Mouse (Mus musculus) liver, embryonic 15.5 days (tissue): ENCODE measurements around the gene Syne1. TPM values are rescaled to one million over a fixed set of nuclear protein-coding genes. Genes with fewer than 3 reads are reported as not detected.

ENCODE experiments used
- ATAC-seq: fragments of 200-750 bp; cut with Nextera tagmentation; 2 replicates; pipeline ENCODE4 v1.8.0; 2017; ENCODE audit warnings: moderate number of reproducible peaks, mild to moderate bottlenecking, moderate library complexity; ENCODE audit not compliant: insufficient read depth
- H3K27ac ChIP-seq: fragments of 300-500 bp; sonication (generic); replicated peaks from 2 replicates; pipeline ENCODE4 v1.5.1; 2015; ENCODE audit warnings: mild to moderate bottlenecking, inconsistent platforms
- H3K27me3 ChIP-seq: fragments of 300-500 bp; sonication (generic); 2 replicates; pipeline ENCODE4 v1.6.1; 2015; ENCODE audit warnings: mild to moderate bottlenecking, inconsistent platforms
- H3K36me3 ChIP-seq: fragments of 300-500 bp; sonication (generic); replicated peaks from 2 replicates; pipeline ENCODE4 v1.6.1; 2015; ENCODE audit warnings: moderate library complexity, mild to moderate bottlenecking, inconsistent platforms
- H3K4me1 ChIP-seq: fragments of 300-500 bp; sonication (generic); replicated peaks from 2 replicates; pipeline ENCODE4 v1.6.1; 2015; ENCODE audit warnings: inconsistent platforms
- H3K4me2 ChIP-seq: fragments of 300-500 bp; sonication (generic); 2 replicates; pipeline ENCODE4 v1.6.1; 2015; ENCODE audit warnings: moderate library complexity, mild to moderate bottlenecking, inconsistent platforms
- H3K4me3 ChIP-seq: fragments of 300-500 bp; sonication (generic); replicated peaks from 2 replicates; pipeline ENCODE4 v1.5.1; 2015; ENCODE audit warnings: mild to moderate bottlenecking, inconsistent platforms
- H3K9ac ChIP-seq: fragments of 300-500 bp; sonication (generic); 2 replicates; pipeline ENCODE4 v1.6.1; 2015; ENCODE audit warnings: moderate library complexity, mild to moderate bottlenecking, inconsistent platforms
- H3K9me3 ChIP-seq: fragments of 300-500 bp; sonication (generic); replicated peaks from 2 replicates; pipeline ENCODE4 v1.6.1; 2016; ENCODE audit warnings: inconsistent platforms
- WGBS: fragments of 180-500 bp; shearing (Covaris S2); methylation state at CpG from one replicate; pipeline ENCODE4 v1.1.7; 2015; ENCODE audit warnings: mixed read lengths; ENCODE audit not compliant: insufficient replicate concordance; 5-methylcytosine and 5-hydroxymethylcytosine counted together
- polyA plus RNA-seq: library from polyadenylated mRNA; unstranded; fragments of >200 nt; fragmentation: Nextera tagmentation; extraction: Ambion mirVana; gene quantifications from 2 replicates; pipeline ENCODE4 v1.2.1, GENCODE M21; 2015

Gene Syne1
- polyA plus RNA-seq, 1 experiment from 2014 or later, result 4.4 TPM

DNA sequence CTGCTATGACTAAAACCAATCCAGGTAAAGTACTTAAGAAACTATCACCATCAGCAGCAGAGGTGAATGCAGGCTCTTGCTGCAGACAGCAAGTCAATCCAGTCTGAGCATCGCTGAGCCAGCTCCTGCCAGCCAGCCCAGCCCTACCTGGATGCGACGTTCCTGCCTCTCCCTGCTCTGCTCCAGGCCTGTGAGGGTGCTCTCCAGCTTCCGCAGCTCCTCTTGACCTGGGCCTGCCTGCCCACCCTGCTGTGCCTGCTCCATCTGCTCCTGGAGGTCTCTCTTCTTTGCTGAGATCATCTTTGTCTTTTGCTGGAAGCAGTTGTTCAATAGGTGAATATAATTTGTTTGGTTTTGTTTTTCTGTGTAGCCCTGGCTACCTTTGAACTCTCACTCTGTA lies 208.1 kb downstream of the Syne1 start:
- no peak overlapping the region for H3K27ac ChIP-seq
- H3K4me1 ChIP-seq, result no peaks in the 10 kb centered on the region
- no peak for ATAC-seq
- H3K9ac ChIP-seq, result no peak overlapping the region
- H3K4me3 ChIP-seq, result no peak overlapping the region
- WGBS, result 65% methylated on average over 4 of the region's 4 CpGs
- H3K27me3 ChIP-seq, result no peaks in the 10 kb centered on the region
- no peak overlapping the region for H3K4me2 ChIP-seq
- no peaks in the 10 kb centered on the region for H3K9me3 ChIP-seq
- no peaks in the 10 kb centered on the region for H3K36me3 ChIP-seq

DNA sequence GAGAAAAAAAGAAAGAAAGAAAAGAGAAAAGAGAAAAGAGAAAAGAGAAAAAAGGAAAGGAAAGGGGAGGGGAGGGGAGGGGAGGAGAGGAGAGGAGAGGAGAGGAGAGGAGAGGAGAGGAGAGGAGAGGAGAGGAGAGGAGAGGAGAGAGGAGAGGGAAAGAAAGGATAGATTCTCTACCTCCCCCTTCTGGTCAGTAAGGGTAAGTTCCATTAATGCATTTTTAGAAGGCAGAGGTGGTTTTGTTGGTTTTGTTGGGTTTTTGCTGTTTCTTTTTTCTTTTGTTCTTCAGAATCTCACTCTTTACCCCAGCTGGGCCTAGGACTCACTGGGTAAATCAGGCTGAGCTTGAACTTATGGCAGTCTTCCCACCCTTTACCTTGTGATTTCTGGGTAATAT lies 214.9 kb downstream of the Syne1 start:
- no peak for ATAC-seq

DNA sequence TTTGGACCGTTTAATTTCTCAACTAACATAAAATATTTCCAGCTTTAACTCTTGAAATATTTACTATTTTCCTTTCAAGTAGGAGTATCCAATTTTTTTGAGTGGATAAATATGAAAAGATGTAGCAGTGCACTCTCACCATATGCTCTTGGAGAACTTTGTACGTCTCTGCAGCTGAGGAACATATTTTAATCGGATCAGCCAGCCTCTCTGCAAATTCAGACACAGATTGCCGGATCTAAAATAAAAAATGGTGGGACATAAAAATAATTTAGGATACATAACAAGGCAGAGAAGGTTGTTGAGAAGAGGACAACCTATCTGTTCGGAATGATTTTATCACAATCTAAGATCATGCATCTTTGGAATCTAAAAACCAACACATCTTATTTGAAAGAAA lies 218.5 kb downstream of the Syne1 start:
- H3K27ac ChIP-seq, result no peak overlapping the region
- no peaks in the 10 kb centered on the region for H3K4me1 ChIP-seq
- no peaks in the 10 kb centered on the region for H3K9me3 ChIP-seq
- no peak overlapping the region for H3K4me2 ChIP-seq
- no peaks in the 10 kb centered on the region for H3K27me3 ChIP-seq
- H3K9ac ChIP-seq, result no peak overlapping the region
- no peaks in the 10 kb centered on the region for H3K36me3 ChIP-seq
- no peak overlapping the region for H3K4me3 ChIP-seq
- no peak for ATAC-seq
- WGBS, result 62% methylated on average over 5 of the region's 5 CpGs

More for the DNA sequence above, 214.9 kb downstream of the Syne1 start:
- H3K9ac ChIP-seq, result no peak overlapping the region
- no peaks in the 10 kb centered on the region for H3K27me3 ChIP-seq
- H3K4me2 ChIP-seq, result no peak overlapping the region
- H3K36me3 ChIP-seq, result no peaks in the 10 kb centered on the region
- no peaks in the 10 kb centered on the region for H3K9me3 ChIP-seq
- H3K27ac ChIP-seq, result no peak overlapping the region
- no peak overlapping the region for H3K4me3 ChIP-seq
- no peaks in the 10 kb centered on the region for H3K4me1 ChIP-seq

DNA sequence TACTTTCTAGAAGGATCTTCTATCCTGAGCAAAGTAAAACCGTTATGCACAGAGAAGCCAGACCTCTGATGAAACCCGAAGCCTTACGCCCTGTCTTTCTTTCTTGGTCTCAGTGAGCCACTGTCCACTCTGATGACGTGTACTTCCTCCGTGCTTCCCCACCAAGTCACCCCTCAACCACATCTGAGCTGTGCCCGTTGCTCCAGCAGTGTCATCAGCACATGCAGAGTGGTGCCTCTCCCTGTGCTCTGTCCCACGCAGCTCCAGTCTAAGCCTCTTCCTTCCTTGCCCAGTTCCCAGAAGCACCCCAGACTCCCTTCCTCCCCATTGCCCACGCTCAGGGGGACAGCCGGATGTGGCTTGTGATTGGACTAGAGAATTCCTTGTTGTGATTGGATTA lies 224.6 kb downstream of the Syne1 start:
- 50% methylated on average over 9 of the region's 9 CpGs for WGBS
- H3K4me3 ChIP-seq, result no peak overlapping the region
- H3K4me2 ChIP-seq, result no peak overlapping the region
- H3K27me3 ChIP-seq, result no peaks in the 10 kb centered on the region
- H3K27ac ChIP-seq, result no peak overlapping the region
- no peaks in the 10 kb centered on the region for H3K36me3 ChIP-seq
- H3K4me1 ChIP-seq, result no peaks in the 10 kb centered on the region
- no peak overlapping the region for H3K9ac ChIP-seq
- H3K9me3 ChIP-seq, result no peaks in the 10 kb centered on the region
- ATAC-seq, result no peak

DNA sequence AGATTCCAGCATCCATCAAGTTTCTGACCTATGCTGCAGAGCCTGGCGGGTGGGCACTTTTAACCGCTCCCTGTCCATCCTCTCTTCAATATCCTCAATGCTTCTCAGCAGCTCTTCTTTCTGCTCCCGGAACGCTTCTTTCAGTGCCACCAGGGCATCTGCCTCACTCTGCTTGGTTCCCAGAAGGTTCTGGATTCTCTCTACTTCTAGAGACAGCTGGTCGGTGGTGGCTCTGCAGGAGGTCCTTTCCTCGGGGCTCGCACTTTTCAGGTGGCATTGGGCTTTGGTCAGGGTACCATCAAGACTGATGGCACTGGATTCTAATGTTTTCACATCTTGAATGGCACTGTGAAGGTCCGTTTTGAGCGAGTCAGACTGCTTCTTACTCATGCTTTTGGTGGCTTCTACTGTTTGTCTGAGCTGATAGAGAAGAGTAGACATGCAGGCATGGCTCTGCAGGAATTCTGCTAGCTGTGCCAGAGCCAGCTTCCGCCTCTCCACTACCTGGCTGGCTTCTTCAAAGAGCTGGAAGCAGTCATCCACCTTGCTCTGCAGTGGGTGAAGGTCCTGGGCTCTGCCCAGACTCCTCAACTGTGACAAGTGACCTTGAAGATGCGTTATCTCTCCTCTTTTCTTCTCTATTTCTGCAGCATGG lies 227.4 kb downstream of the Syne1 start:
- H3K4me2 ChIP-seq, result no peak overlapping the region
- no peak for ATAC-seq
- 68% methylated on average over 11 of the region's 11 CpGs for WGBS

DNA sequence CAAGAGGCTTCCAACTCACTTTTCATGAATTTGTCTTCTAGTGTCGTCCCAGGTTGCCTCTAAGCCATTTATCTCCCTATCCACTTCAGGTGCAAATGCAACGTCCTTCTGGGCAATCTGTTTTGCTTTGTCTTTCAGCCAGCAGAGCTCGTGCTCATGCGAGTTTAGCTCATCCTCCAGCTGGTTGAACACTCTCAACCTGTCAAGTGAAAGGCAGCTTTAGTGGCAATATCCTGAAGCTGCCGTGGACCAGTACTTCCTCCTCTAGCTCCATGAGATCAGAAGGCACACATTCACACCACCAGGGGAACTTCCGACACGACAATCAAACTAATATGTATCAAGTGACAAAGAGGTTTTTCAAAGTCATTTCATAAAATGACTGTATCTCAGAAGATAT lies 228.7 kb downstream of the Syne1 start:
- Histone ChIP-seq H3K9me3 (no peaks in the 10 kb centered on the region), H3K4me3 (no peak overlapping the region), H3K27me3 (no peaks in the 10 kb centered on the region), H3K36me3 (no peaks in the 10 kb centered on the region), H3K4me2 (no peak overlapping the region), H3K27ac (no peak overlapping the region), H3K4me1 (no peaks in the 10 kb centered on the region), H3K9ac (no peak overlapping the region)
- 15% methylated on average over 7 of the region's 7 CpGs for WGBS
- no peak for ATAC-seq

More for the DNA sequence above, 227.4 kb downstream of the Syne1 start:
- H3K4me1 ChIP-seq, result no peaks in the 10 kb centered on the region
- H3K9me3 ChIP-seq, result no peaks in the 10 kb centered on the region
- H3K9ac ChIP-seq, result no peak overlapping the region
- no peak overlapping the region for H3K4me3 ChIP-seq
- no peaks in the 10 kb centered on the region for H3K27me3 ChIP-seq
- no peaks in the 10 kb centered on the region for H3K36me3 ChIP-seq
- H3K27ac ChIP-seq, result no peak overlapping the region

DNA sequence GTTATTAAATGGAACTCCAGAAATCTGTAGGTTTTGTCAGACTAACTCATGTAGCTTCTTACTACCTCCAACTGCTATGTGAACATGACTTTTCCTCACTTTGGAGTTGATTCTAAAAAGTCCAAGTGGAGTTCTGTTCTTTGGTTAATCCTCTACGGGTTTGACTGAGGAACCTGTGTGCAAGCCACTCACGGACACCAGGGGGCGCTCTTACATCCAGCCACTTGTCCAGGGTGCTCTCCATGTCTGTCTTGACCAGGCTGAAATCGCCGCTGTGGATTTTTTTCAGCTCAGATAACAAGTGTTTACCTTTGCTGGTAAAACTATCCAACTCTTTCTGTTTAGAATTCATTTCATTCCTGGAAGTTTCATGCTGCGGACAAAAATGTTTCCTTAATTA lies 233.7 kb downstream of the Syne1 start:
- WGBS, result 20% methylated on average over 6 of the region's 6 CpGs
- ATAC-seq, result no peak
- H3K4me1 ChIP-seq, result no peaks in the 10 kb centered on the region
- no peaks in the 10 kb centered on the region for H3K36me3 ChIP-seq
- no peaks in the 10 kb centered on the region for H3K9me3 ChIP-seq
- H3K9ac ChIP-seq, result no peak overlapping the region
- H3K27ac ChIP-seq, result no peak overlapping the region
- no peak overlapping the region for H3K4me2 ChIP-seq
- H3K4me3 ChIP-seq, result no peak overlapping the region
- no peaks in the 10 kb centered on the region for H3K27me3 ChIP-seq

DNA sequence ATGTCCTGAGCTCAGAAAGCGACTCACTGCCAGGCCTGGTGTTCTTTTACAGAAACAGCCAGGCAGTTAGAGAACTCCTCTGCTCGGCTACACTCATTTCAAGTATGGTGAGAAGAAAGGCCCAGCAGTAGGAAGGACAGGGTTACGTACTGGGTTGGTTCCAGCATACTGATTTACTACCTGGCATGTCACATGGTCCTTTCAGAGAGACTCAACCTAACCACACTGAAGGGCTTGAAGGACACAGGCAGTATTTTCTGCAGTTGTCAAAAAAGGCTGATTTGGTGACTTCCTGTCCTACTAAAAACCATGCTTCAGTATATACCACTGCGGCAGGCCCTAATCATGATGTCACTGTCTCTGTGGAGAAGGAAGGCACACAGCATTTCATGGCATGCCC lies 238.8 kb downstream of the Syne1 start:
- WGBS, result 50% methylated on average over 4 of the region's 4 CpGs
- no peaks in the 10 kb centered on the region for H3K9me3 ChIP-seq

DNA sequence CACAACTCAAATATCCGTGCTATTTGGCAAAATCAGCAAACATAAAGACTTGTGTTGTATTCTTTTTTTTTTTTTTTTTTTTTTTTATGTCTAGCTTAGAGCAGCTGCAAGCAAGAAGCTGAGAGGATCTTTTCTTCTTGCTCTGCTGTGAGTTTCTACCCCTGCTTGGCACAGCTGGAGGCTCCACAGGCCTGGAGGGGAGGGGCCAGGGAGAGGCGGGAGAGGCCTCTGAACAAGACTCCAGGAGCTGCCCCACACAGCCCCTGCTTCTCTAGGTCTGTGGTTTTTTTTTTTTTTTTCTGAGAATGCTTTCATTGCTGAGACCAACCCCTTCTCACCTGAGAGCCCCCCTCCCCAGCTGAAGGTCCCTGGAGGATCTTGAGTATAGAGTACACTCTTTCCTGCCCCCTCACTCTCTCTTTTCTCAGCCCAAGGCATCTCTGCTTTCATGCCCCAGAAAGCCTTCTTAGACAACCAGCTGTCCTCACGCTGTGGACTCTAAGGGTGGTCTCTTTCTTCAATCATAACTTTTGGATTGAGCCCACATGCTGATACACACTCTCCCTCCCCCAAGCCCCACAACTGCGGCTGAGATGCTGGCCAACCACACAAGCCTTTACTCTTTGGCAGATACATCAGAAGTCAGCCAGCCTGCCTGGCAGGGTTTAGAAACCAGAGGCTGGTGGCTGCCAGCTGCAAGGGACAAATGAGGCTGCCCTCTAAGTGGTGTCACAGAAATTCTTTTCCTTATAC lies 241.1 kb downstream of the Syne1 start:
- Histone ChIP-seq H3K9ac (no peak overlapping the region), H3K27ac (no peak overlapping the region), H3K4me1 (no peaks in the 10 kb centered on the region), H3K27me3 (no peaks in the 10 kb centered on the region), H3K9me3 (no peaks in the 10 kb centered on the region), H3K36me3 (no peaks in the 10 kb centered on the region), H3K4me2 (no peak overlapping the region), H3K4me3 (no peak overlapping the region)
- WGBS, result 48% methylated on average over 4 of the region's 4 CpGs
- ATAC-seq, result no peak

More for the DNA sequence above, 238.8 kb downstream of the Syne1 start:
- Histone ChIP-seq H3K27ac (no peak overlapping the region), H3K9ac (no peak overlapping the region), H3K4me1 (no peaks in the 10 kb centered on the region), H3K4me2 (no peak overlapping the region), H3K36me3 (no peaks in the 10 kb centered on the region), H3K4me3 (no peak overlapping the region), H3K27me3 (no peaks in the 10 kb centered on the region)
- no peak for ATAC-seq

DNA sequence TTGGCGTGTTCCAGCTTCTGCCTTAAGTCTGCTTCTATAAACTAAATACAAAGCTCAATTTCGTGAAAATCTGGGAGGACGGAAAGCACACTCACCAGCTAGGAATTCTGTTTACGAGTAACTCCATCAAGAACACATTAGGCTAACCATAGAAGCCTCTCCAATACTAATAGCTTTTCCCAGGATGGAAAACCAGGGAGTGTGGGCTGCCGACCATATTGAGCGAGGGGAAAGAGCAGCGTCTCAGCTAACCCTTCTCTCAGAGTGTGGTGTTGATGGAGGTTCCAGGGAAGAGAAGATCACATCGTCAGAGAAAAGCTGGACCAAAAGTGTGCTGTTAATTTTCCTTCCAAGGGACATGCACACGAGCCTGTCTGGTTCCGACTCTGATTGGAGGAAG lies 241.9 kb downstream of the Syne1 start:
- ATAC-seq, result no peak
- no peak overlapping the region for H3K4me3 ChIP-seq
- WGBS, result 64% methylated on average over 10 of the region's 10 CpGs

DNA sequence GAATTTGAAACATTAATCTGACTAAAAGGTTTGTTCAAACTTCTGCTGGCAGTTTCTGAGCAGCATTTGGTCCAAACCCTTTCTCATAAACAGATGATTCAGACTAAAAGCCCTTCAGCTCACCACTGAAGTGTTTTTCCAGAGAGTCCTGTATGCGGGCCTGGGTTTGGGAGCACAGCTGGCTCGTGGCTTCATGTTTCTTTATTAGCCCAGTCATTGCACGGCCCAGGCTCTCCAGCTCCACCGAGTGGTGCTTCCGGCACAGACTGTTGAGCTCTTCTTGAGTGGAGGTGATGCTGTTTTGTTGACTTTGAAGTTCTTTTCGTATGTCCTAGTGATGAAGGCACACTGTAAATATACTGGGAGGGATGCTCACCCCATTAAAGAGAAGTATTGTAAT lies 245.7 kb downstream of the Syne1 start:
- Histone ChIP-seq H3K27me3 (no peaks in the 10 kb centered on the region), H3K9ac (no peak overlapping the region), H3K4me3 (no peak overlapping the region), H3K9me3 (no peaks in the 10 kb centered on the region), H3K36me3 (no peaks in the 10 kb centered on the region), H3K27ac (no peak overlapping the region), H3K4me2 (no peak overlapping the region), H3K4me1 (no peaks in the 10 kb centered on the region)
- ATAC-seq, result no peak
- 32% methylated on average over 6 of the region's 6 CpGs for WGBS

More for the DNA sequence above, 241.9 kb downstream of the Syne1 start:
- no peak overlapping the region for H3K4me2 ChIP-seq
- H3K27ac ChIP-seq, result no peak overlapping the region
- no peaks in the 10 kb centered on the region for H3K27me3 ChIP-seq
- H3K36me3 ChIP-seq, result no peaks in the 10 kb centered on the region
- no peak overlapping the region for H3K9ac ChIP-seq
- no peaks in the 10 kb centered on the region for H3K9me3 ChIP-seq
- no peaks in the 10 kb centered on the region for H3K4me1 ChIP-seq
